Mouse (Mus musculus) c-Kit-negative CD71-positive TER-119-positive erythroid progenitor cells, embryonic 14.5 days (primary cell): ENCODE data around the gene Fignl1.

Experiments
- DNase-seq: peaks from one replicate; pipeline ENCODE4 v3.0.0-alpha.2; 2013; ENCODE audit warnings: low read depth, low spot score

Gene Fignl1

DNA sequence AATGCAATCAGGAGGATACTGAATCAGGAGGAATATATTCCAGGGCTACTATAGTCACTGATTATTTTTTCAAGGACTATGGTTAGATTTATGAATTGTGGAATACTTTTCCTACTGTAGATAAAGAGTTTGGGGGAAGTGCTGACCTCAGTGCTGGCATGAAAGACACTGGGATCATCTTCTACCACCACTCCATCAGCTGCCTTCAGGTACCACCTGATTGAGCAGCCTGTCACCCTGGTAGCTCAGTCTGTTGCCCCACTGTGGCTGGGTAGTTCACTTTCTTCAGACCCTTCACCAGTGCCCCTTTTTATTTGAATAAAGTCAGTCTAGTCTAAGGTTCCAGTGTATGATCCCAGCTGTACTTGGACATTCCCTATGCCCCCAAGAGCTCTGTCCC, 42.0 kb downstream of the Fignl1 start:
- no peak for DNase-seq

DNA sequence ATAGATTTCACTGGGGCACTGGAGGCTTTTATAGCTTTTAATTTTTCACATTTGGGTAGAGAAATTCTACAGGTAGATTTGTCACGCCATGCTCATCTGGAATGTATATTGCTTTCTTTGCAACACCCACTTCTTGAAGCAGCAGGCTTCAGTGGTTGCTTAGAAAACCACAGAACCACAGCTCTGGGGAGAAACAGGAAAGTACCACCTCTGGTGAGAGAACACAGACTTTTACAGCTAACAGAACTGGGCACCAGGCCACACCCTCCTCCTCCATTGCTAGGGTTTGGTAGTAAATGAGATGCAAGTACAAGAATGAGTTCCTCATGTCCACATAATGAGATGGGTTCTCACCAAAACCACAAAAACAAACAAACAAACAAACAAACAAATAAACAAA, 42.7 kb downstream of the Fignl1 start:
- DNase-seq, result no peak

GRCm38 (mm10) chr11:11765414-11765813, 43.3 kb downstream of the Fignl1 start:
- DNase-seq, result no peak

DNA sequence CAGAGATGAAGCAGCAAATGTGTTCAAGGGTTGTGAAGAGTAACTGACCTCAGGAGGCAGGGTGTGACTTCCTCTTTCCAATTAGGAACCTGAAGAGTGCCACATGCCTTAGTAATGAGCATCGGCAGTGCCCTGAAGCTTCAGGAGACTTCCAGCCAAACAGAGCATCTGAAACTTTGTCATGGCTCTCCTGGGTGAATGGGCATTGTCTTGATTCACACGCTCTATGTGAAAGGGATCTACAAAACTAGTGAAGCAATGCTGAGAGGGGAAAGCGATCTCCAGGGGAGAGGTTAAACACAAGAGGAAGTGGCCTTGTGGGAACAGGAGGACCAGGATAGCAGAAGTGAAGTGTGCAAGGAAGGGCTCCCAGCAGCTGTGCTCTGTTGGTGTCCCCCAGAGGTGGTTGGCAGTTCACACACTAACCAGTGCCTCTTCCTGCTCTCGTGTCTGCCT, 45.5 kb downstream of the Fignl1 start:
- DNase-seq, result no peak

- DNase-seq, result no peak
Observed at GRCm38 (mm10) chr11:11758883-11759282, 49.9 kb downstream of the Fignl1 start.

DNA sequence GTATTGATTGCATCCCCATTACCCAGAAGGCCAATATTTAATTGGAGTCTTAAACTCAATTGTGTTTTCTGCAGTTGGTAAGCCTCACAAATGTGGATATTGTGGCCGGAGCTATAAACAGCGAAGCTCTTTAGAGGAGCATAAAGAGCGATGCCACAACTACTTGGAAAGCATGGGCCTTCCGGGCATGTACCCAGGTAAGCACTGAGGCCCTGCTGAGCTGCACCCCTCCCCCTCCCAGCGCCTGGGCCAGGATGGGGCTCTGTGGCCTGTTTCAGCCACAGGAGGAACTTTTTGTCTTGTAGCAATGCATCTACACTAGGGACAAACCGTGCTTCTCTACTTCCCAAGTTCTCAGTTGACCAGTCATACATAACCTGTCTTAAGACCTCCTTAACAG, 50.6 kb downstream of the Fignl1 start:
- DNase-seq, result no peak

- no peak for DNase-seq
Observed at GRCm38 (mm10) chr11:11752859-11753258, 55.9 kb downstream of the Fignl1 start.

- DNase-seq, result no peak
Observed at GRCm38 (mm10) chr11:11751091-11751490, 57.7 kb downstream of the Fignl1 start.

DNA sequence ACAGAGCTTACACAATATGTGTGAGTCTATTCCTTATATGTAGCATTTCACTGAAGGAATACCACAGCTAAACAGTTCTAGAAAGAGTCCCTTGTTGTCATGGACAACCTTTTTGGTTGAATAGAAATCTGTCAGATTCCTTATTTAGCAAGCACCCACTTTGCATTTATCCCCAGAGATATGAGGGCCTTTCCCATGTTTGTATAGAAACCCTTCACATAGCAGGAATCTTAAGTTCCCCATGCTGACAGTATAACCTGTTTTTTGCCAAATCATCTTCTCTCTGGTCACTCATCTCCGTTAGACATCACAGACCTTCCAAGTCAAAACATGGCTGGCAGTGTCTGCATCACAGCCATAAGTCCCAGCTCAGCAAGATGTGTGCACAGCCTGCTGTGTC, 64.5 kb downstream of the Fignl1 start:
- no peak for DNase-seq

DNA sequence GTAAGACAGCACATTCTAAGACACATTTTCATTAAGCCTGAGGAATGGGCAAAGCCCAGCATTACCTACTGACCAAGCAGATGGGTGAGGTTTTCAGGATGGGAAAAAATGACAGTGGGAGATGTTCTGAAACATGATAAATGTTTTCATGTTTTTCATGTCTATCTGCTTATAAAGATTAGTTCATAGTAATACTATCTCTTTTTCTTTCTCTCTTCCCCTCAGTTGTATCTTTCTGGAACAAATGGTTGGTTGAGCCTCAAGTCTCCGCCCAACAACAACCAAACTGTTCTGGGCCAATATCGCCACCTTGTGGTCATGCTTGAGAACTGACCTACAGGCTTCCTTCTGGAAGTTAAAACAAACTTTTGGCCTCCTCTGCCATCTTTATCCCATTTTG, 66.1 kb downstream of the Fignl1 start:
- DNase-seq, result peak; percentile 88

GRCm38 (mm10) chr11:11741574-11741973, 67.2 kb downstream of the Fignl1 start:
- no peak for DNase-seq

- DNase-seq, result no peak
Observed at GRCm38 (mm10) chr11:11740603-11741002, 68.2 kb downstream of the Fignl1 start.

GRCm38 (mm10) chr11:11739054-11739453, 69.7 kb downstream of the Fignl1 start:
- no peak for DNase-seq

GRCm38 (mm10) chr11:11737562-11737961, 71.2 kb downstream of the Fignl1 start:
- DNase-seq, result no peak
